Mouse (Mus musculus): ENCODE results near the gene Opcml.
A peak's percentile ranks its signal among the peaks of the same experiment; 100 is the strongest.

Gene Opcml

DNA sequence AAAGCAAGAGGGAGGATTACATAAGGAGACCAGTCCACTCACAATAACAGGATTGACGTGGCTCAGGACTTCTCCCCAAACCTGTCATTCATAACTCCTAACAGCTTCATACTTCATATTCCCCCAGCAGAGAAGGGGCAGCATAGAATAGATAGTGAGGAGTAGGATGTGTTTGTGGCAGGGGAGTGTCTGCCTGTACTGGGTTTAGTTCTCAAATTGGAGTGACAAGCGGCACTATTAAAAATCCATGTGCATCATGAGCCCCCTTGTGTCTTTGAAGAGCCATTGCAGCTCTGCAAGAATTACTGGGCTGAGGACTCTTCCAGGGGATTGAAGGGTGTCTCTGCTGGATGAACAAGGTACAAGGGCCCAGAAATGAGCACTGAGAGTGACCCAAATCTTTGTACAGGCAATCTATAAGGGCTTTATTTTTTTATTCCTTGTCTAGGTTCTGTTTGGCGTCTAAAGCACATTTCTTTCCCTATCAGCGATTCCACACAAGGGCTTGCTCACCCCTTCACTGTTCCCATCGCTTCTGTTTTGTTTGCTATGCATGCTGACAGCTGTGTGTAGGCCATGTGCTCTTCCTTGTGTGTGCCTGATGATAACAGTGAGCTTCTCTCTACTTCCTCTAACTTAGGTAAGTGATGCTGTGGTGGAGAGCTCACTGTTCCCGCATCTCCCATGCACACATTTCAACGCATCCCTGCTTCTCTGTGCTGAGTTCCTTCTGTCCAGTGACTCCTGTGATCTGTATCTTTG lies 457.3 kb downstream of the Opcml start:
- DNase-seq (ENCODE audit: low spot score in 2 of 2) = no peak

DNA sequence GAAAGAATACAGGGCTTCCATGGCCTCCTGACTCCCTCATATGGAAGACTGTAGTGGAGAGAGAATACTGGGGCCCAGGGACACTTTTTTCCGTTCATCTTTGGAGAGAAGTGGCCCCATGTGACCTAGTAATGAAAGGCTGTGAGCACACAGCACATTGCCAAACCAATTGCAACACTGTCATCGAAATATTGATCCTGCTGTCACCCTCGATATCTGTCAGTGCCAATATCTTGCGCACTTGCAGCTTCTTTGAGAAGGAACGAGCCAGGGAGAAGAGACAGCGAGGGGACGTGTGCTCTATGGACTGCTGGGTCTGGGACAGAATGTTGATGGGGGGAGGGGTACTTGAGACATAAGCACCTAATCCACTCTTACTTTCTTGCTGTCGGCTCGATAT lies 460.8 kb downstream of the Opcml start:
- DNase-seq (ENCODE audit: low spot score in 2 of 2) = no peak

GRCm38 (mm10) chr9:28255128-28255904 lies 464.7 kb downstream of the Opcml start:
- no peak for DNase-seq (ENCODE audit: low spot score in 2 of 2)

GRCm38 (mm10) chr9:28255905-28256268 lies 465.3 kb downstream of the Opcml start:
- DNase-seq (ENCODE audit: low spot score in 2 of 2) = no peak

- DNase-seq (ENCODE audit: low spot score in 2 of 2) = peak; percentile 41 to 70
Measured at GRCm38 (mm10) chr9:28261078-28261753, 470.6 kb downstream of the Opcml start.

- DNase-seq (ENCODE audit: low spot score in 2 of 2) = no peak
Measured at GRCm38 (mm10) chr9:28262021-28262420, 471.4 kb downstream of the Opcml start.

DNA sequence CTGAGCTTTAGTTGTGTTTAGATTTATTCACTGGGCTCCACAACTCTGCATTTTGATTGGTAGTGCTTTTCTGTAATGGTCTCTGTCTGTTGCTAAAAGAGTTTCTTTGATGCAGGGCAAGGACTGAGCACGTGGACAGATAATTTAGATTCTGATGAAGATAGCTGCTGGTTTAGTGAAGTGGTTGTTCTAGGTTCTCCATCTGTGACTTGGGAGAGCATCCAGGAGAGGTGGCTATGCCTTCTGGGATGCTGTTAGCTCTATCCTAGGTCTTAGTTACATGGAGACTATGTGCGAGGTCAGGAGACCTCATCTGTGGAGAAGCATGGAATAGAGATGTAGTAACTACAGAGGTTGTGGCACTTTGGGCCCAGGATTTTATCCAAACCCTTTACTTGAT lies 472.3 kb downstream of the Opcml start:
- no peak for DNase-seq (ENCODE audit: low spot score in 2 of 2)

- DNase-seq (ENCODE audit: low spot score in 2 of 2) = no peak
Measured at GRCm38 (mm10) chr9:28264761-28265160, 474.2 kb downstream of the Opcml start.

- no peak for DNase-seq (ENCODE audit: low spot score in 2 of 2)
Measured at GRCm38 (mm10) chr9:28273816-28274215, 483.2 kb downstream of the Opcml start.

- DNase-seq (ENCODE audit: low spot score in 2 of 2) = no peak
Measured at GRCm38 (mm10) chr9:28278555-28278954, 488.0 kb downstream of the Opcml start.

DNA sequence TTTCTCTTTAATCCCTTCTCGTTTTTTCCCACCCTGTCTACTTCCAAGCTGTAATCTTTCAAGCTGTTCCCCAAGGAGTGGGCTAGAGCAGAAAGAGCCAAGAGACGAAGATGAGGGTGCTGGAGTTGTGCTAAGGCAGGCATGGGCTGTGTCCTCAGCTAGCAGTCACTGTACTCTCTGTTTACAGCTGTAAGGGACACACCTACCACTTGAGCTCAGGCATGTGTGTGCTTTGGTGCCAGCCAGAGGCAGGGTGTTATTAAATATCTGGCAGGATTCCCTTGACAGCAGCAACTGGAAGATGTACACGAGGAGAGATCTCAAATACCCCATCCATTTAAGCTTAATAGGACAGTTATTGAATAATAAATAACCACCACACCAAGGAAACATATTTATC lies 490.4 kb downstream of the Opcml start:
- no peak for DNase-seq (ENCODE audit: low spot score in 2 of 2)

- DNase-seq (ENCODE audit: low spot score in 2 of 2) = no peak
Measured at GRCm38 (mm10) chr9:28281571-28281970, 491.0 kb downstream of the Opcml start.

- DNase-seq (ENCODE audit: low spot score in 2 of 2) = no peak
Measured at GRCm38 (mm10) chr9:28285016-28285415, 494.4 kb downstream of the Opcml start.

- no peak for DNase-seq (ENCODE audit: low spot score in 2 of 2)
Measured at GRCm38 (mm10) chr9:28286384-28286783, 495.8 kb downstream of the Opcml start.

GRCm38 (mm10) chr9:28287485-28287884 lies 496.9 kb downstream of the Opcml start:
- no peak for DNase-seq (ENCODE audit: low spot score in 2 of 2)

DNA sequence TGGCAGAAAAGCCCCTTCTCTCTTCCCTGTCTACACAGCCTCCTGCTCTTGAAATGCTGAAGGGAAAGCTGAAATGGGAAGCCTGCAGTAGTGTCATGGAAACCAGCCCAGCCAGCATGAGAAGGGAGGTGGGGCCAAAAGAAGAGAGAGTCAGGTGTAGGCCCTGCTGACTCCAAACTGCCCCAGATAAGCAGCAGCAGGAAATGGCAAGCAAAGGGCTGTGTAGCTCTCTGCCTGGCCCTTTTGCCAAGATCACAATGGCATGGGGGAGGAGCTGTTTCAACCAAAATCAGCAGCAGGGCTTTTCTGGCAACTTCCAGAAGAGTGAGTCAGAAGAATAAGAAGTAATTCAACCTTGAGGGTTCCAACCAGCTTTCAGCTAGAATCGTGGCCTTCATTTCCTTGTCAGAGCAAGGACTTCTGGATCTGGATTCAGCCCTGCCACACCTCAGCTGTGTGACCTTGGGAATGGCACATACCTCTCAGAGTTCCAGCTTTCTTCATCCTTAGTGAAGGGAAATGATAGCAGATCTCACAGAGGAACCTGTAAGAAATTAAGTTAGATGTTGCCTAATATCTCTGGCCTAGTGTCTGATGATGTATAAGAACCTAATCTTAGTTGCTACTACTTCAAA lies 499.2 kb downstream of the Opcml start:
- no peak for DNase-seq (ENCODE audit: low spot score in 2 of 2)

GRCm38 (mm10) chr9:28303659-28304058 lies 513.1 kb downstream of the Opcml start:
- no peak for DNase-seq (ENCODE audit: low spot score in 2 of 2)

DNA sequence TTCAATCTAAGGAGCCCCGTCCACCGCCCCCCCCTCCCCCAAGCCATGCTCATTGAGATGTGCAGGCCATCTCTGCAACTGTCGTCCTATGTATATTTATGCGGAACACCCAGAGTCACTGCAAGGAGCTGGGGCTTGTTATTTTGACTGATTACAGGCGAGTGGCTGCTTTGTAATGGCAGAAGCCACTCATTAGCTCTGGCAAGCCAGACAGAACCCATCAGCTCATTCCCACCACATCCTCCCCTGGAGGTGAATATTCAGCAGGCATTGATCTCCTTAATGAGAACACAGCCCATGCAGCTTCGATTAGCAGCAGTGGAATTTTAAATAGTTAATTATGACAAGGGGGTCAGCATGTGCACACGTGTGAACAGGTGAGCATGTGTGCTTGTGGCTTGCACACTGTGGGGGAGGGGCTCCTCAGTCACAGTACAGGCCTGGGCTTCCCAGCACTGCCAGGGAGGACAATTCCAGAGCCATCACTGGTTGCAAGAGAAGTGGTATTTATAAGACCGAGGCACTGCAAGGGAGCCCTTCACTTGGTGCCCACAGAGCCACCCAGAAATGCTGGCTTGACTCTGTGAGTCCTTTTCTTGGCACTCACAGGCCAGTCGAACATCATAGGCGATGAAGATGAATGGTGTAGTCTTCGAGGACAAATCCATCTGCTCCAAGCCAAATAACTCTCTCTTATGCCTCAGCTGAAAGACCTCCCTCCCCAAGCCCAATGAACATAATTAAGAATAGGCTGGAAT lies 516.0 kb downstream of the Opcml start:
- DNase-seq (ENCODE audit: low spot score in 2 of 2) = no peak

GRCm38 (mm10) chr9:28307122-28307430 lies 516.5 kb downstream of the Opcml start:
- DNase-seq (ENCODE audit: low spot score in 2 of 2) = no peak

- DNase-seq (ENCODE audit: low spot score in 2 of 2) = no peak
Measured at GRCm38 (mm10) chr9:28307481-28308050, 517.0 kb downstream of the Opcml start.

DNA sequence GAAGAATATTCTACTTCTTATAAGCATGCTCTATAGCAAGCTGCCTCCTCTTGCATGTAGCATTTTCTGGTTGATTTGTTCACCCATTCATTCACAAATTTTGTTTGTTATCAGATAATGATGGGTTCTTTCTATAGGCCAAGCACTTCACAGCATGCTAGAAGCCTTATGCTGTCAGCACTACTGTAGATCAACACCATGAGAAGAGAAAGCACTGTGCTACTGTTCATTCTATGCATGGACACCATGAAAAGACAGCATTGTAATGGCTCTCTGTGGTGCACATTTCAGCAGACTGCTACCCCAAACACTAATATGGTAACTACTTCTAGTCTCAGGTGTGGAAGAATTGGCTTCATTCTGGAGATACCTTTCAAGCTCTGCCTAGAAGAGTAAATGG lies 527.3 kb downstream of the Opcml start:
- DNase-seq (ENCODE audit: low spot score in 2 of 2) = no peak
